Mouse (Mus musculus): Measurements from ENCODE around the gene Lbhd2. TPM values are rescaled to one million over a fixed set of nuclear protein-coding genes. Genes with fewer than 3 reads are reported as not detected.
A peak's percentile ranks its signal among the peaks of the same experiment; 100 is the strongest.

Gene Lbhd2
- total RNA-seq (2021): not detected

- DNase-seq (ENCODE audit: low spot score): no peak
- intact Hi-C loops (cut with DNase I): no loop called here
These were observed at the start of gene Lbhd2 for GRCm38 (mm10) chr12:111406622-111407021. Lbhd2 (plus strand) TSS chr12:111406809.

- DNase-seq (ENCODE audit: low spot score): no peak
These were observed 45.9 kb upstream of the Lbhd2 start for GRCm38 (mm10) chr12:111360671-111361070.

GRCm38 (mm10) chr12:111361319-111362098 lies 45.1 kb upstream of the Lbhd2 start:
- no peak for DNase-seq (ENCODE audit: low spot score)
- intact Hi-C loops (cut with DNase I): no loop called here

More at GRCm38 (mm10) chr12:111360671-111361070, 45.9 kb upstream of the Lbhd2 start:
- intact Hi-C loops (cut with DNase I): no loop called here

GRCm38 (mm10) chr12:111364234-111364633 lies 42.4 kb upstream of the Lbhd2 start:
- no peak for DNase-seq (ENCODE audit: low spot score)
- intact Hi-C loops (cut with DNase I): no loop called here

- intact Hi-C loops (cut with DNase I): no loop called here
These were observed 39.5 kb upstream of the Lbhd2 start for GRCm38 (mm10) chr12:111367065-111367464.

GRCm38 (mm10) chr12:111370249-111370648 lies 36.4 kb upstream of the Lbhd2 start:
- DNase-seq (ENCODE audit: low spot score): no peak
- intact Hi-C loops (cut with DNase I): no loop called here

More at GRCm38 (mm10) chr12:111367065-111367464, 39.5 kb upstream of the Lbhd2 start:
- no peak for DNase-seq (ENCODE audit: low spot score)

GRCm38 (mm10) chr12:111371905-111372304 lies 34.7 kb upstream of the Lbhd2 start:
- intact Hi-C loops (cut with DNase I): no loop called here
- DNase-seq (ENCODE audit: low spot score): no peak

GRCm38 (mm10) chr12:111373411-111373810 lies 33.2 kb upstream of the Lbhd2 start:
- intact Hi-C loops (cut with DNase I): no loop called here
- no peak for DNase-seq (ENCODE audit: low spot score)

- no peak for DNase-seq (ENCODE audit: low spot score)
- intact Hi-C loops (cut with DNase I): loop anchor here (2.0 kb wide), 1 partner anchor 22 kb away; no protein-coding TSS in a partner anchor
These were observed 31.9 kb upstream of the Lbhd2 start for GRCm38 (mm10) chr12:111374727-111375126.

- no peak for DNase-seq (ENCODE audit: low spot score)
- intact Hi-C loops (cut with DNase I): loop anchor here (2.0 kb wide), 1 partner anchor 23 kb away; no protein-coding TSS in a partner anchor
These were observed 31.1 kb upstream of the Lbhd2 start for GRCm38 (mm10) chr12:111375559-111375958.

GRCm38 (mm10) chr12:111376053-111376452 lies 30.6 kb upstream of the Lbhd2 start:
- no peak for DNase-seq (ENCODE audit: low spot score)
- intact Hi-C loops (cut with DNase I): no loop called here

GRCm38 (mm10) chr12:111376826-111377331 lies 29.7 kb upstream of the Lbhd2 start:
- peak; percentile 61 for DNase-seq (ENCODE audit: low spot score)
- intact Hi-C loops (cut with DNase I): no loop called here

GRCm38 (mm10) chr12:111377376-111377973 lies 29.1 kb upstream of the Lbhd2 start, which contains the start of gene Cdc42bpb:
Cdc42bpb (minus strand) TSS chr12:111377718.
- peak; percentile 92 for DNase-seq (ENCODE audit: low spot score)
- intact Hi-C loops (cut with DNase I): no loop called here

GRCm38 (mm10) chr12:111377986-111378490 lies 28.6 kb upstream of the Lbhd2 start:
- intact Hi-C loops (cut with DNase I): no loop called here
- DNase-seq (ENCODE audit: low spot score): no peak

- no peak for DNase-seq (ENCODE audit: low spot score)
- intact Hi-C loops (cut with DNase I): no loop called here
These were observed 27.8 kb upstream of the Lbhd2 start for GRCm38 (mm10) chr12:111378812-111379211.

- intact Hi-C loops (cut with DNase I): no loop called here
- no peak for DNase-seq (ENCODE audit: low spot score)
These were observed 20.5 kb upstream of the Lbhd2 start for GRCm38 (mm10) chr12:111385883-111386641.

- intact Hi-C loops (cut with DNase I): no loop called here
These were observed 19.9 kb upstream of the Lbhd2 start for GRCm38 (mm10) chr12:111386642-111387120.

GRCm38 (mm10) chr12:111387146-111387545 lies 19.5 kb upstream of the Lbhd2 start:
- no peak for DNase-seq (ENCODE audit: low spot score)
- intact Hi-C loops (cut with DNase I): no loop called here

More at GRCm38 (mm10) chr12:111386642-111387120, 19.9 kb upstream of the Lbhd2 start:
- DNase-seq (ENCODE audit: low spot score): peak; percentile 59

GRCm38 (mm10) chr12:111394008-111394407 lies 12.6 kb upstream of the Lbhd2 start:
- intact Hi-C loops (cut with DNase I): no loop called here
- no peak for DNase-seq (ENCODE audit: low spot score)

- intact Hi-C loops (cut with DNase I): no loop called here
- DNase-seq (ENCODE audit: low spot score): no peak
These were observed 9.6 kb upstream of the Lbhd2 start for GRCm38 (mm10) chr12:111396997-111397396.
